Mouse (Mus musculus): ENCODE measurements around the gene Zfp488.
A peak's percentile ranks its signal among the peaks of the same experiment; 100 is the strongest.

Zfp488 gene

GRCm38 (mm10) chr14:33946125-33946524 is 32.4 kb downstream of the Zfp488 start:
- DNase-seq (ENCODE audit: low spot score), result no peak

DNA sequence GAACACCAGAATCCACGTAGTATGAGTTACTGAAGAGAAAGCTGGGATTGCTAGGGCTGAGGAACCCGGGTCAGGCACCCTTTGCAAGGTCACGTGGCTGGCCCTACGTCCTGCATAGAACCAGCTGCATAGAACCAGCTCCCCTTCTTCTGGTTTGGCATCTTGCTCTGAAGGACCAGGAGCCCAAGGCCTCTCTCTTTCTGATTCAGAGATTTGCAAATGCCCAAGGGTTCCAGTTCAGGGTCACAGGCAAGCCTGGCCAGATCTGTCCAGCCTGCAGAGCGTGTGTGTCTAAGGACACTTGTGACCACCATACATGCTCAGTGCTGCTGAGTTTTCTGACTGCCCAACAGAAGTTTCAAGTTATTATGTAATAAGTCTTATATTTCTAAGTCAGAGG is 36.3 kb downstream of the Zfp488 start:
- no peak for DNase-seq (ENCODE audit: low spot score)

DNA sequence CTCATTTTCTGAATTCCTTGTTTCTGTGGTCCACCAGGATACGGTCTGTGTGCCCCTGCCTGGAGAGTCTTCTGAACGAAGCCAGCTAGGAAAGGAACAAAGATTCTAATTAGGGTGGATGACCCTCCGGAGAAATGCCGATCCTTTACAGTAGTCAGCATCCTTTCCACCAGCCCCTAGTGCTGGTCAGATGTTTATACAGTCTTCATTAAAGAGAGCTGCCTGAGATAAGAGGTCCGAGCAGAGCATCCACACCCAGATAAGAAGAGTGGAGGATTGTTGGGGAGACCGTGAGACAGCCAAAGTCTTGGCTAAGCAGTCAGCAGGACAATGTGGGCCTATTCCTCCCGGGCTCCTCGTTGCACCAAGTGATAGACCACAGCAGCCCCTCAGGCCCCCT is 37.8 kb downstream of the Zfp488 start, which contains the start of gene Gdf2:
Gene Gdf2 (plus strand): TSS at position 301 of the 400 bp plus-strand sequence.
- no peak for DNase-seq (ENCODE audit: low spot score)

DNA sequence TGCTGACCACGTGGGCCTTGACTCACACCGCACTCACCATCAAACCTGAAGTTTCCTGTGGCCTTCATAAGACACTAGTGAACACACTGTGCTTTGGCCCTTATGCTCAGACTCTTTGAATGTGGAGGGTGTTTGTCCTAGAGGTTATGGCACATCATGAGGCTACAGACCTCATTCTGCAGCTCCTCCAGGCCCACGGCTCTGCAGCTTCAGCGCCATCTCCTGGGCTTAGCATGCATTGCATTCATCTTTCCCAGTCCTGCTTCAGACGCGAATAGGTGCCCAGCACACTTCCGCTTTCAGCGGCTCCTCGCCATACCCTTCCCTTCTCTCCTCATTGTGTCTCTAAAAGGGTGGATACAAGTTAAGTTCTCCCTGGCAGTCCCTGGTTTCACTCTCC is 39.4 kb downstream of the Zfp488 start:
- peak; percentile 73 for DNase-seq (ENCODE audit: low spot score)

- peak; percentile 60 for DNase-seq (ENCODE audit: low spot score)
These were observed 44.7 kb downstream of the Zfp488 start for GRCm38 (mm10) chr14:33933778-33934317.

- DNase-seq (ENCODE audit: low spot score), result peak; percentile 75
These were observed 45.4 kb downstream of the Zfp488 start for GRCm38 (mm10) chr14:33932935-33933703.

- DNase-seq (ENCODE audit: low spot score), result no peak
These were observed 46.7 kb downstream of the Zfp488 start for GRCm38 (mm10) chr14:33931853-33932252.

GRCm38 (mm10) chr14:33923168-33924070 is 55.1 kb downstream of the Zfp488 start, which contains the start of gene Gdf10:
Gene Gdf10 (plus strand): TSS chr14:33923587.
- peak; percentile 23 for DNase-seq (ENCODE audit: low spot score)

- DNase-seq (ENCODE audit: low spot score), result no peak
These were observed 55.8 kb downstream of the Zfp488 start for GRCm38 (mm10) chr14:33922771-33923167.

GRCm38 (mm10) chr14:33920727-33921559 is 57.6 kb downstream of the Zfp488 start:
- DNase-seq (ENCODE audit: low spot score), result no peak

Data from urinary bladder, postnatal 14 days (tissue).